Mouse (Mus musculus) MEL (cell line): Measurements from ENCODE around the gene Gm11444. TPM values are rescaled to one million over a fixed set of nuclear protein-coding genes. Genes with fewer than 3 reads are reported as not detected.

Source experiments
- DNase-seq: peaks from one replicate; pipeline ENCODE4 v3.0.0; 2011; ENCODE audit warnings: low read depth, low spot score
- H3K27ac ChIP-seq: 2 replicates; pipeline ENCODE4 v1.5.1; 2012; ENCODE audit warnings: low read depth, mild to moderate bottlenecking, control low read depth, low read length, moderate library complexity; ENCODE audit not compliant: control insufficient read depth
- H3K27me3 ChIP-seq, 2 experiments: fragments of 150-350 bp in 1 of 2; sonication (generic) in 1 of 2; 2 replicates each; pipeline ENCODE4 v1.6.1; 2012; ENCODE audit warnings: low read length in 2 of 2, mild to moderate bottlenecking in 2 of 2, improper control_type of control experiment in 1 of 2, moderate library complexity in 1 of 2; ENCODE audit not compliant: insufficient read depth in 2 of 2, control insufficient read depth in 1 of 2
- H3K36me3 ChIP-seq, 2 experiments: 2 replicates each; pipeline ENCODE4 v1.6.1; 2012 to 2014; ENCODE audit warnings: low read length in 2 of 2, improper control_type of control experiment in 1 of 2, inconsistent platforms in 1 of 2, mild to moderate bottlenecking in 1 of 2; ENCODE audit not compliant: insufficient read depth in 2 of 2, control insufficient read depth in 1 of 2
- H3K4me1 ChIP-seq, 2 experiments: fragments of 150-350 bp in 1 of 2; sonication (generic) in 1 of 2; 2 replicates each; pipeline ENCODE4 v1.6.1; 2012; ENCODE audit warnings: low read length in 2 of 2, improper control_type of control experiment in 1 of 2, mild to moderate bottlenecking in 1 of 2; ENCODE audit not compliant: insufficient read depth in 2 of 2, control insufficient read depth in 1 of 2
- H3K4me3 ChIP-seq, 2 experiments: fragments of 150-350 bp in 1 of 2; sonication (generic) in 1 of 2; 2 replicates each; pipeline ENCODE4 v1.5.1; 2012; ENCODE audit warnings: low read depth in 2 of 2, low read length in 2 of 2, mild to moderate bottlenecking in 2 of 2, moderate library complexity in 2 of 2, control low read depth in 1 of 2, improper control_type of control experiment in 1 of 2; ENCODE audit not compliant: control insufficient read depth in 1 of 2, insufficient read depth in 1 of 2
- H3K79me2 ChIP-seq: 2 replicates; pipeline ENCODE4 v1.6.1; 2012; ENCODE audit warnings: mild to moderate bottlenecking, low read length, moderate library complexity; ENCODE audit not compliant: control insufficient read depth, poor library complexity, insufficient read depth
- H3K9ac ChIP-seq: 2 replicates; pipeline ENCODE4 v1.6.1; 2012; ENCODE audit warnings: low read depth, mild to moderate bottlenecking, control low read depth, low read length, moderate library complexity; ENCODE audit not compliant: control insufficient read depth, poor library complexity, severe bottlenecking
- H3K9me3 ChIP-seq: fragments of 150-350 bp; sonication (generic); replicated peaks from 2 replicates; pipeline ENCODE4 v1.6.1; 2012; ENCODE audit warnings: mild to moderate bottlenecking, low read length, improper control_type of control experiment, moderate library complexity; ENCODE audit not compliant: insufficient read depth
- BHLHE40 ChIP-seq: IDR thresholded peaks from 2 replicates; pipeline ENCODE4 v1.6.1; 2012; ENCODE audit warnings: low read depth, mild to moderate bottlenecking, inconsistent platforms, low read length, improper control_type of control experiment, borderline replicate concordance
- CHD1 ChIP-seq: IDR thresholded peaks from 2 replicates; pipeline ENCODE4 v1.6.1; 2012; ENCODE audit warnings: low read depth, mild to moderate bottlenecking, inconsistent platforms, low read length, improper control_type of control experiment
- CTCF ChIP-seq, 3 experiments: IDR thresholded peaks in 2 of 3; conservative IDR thresholded peaks in 1 of 3; 2 replicates each; pipeline ENCODE4 v1.5.1; 2011 to 2012; ENCODE audit warnings: low read length in 3 of 3, low read depth in 2 of 3, mild to moderate bottlenecking in 2 of 3, improper control_type of control experiment in 1 of 3, inconsistent platforms in 1 of 3, mixed read lengths in 1 of 3, moderate library complexity in 1 of 3; ENCODE audit not compliant: control insufficient read depth in 1 of 3, insufficient read depth in 1 of 3, poor library complexity in 1 of 3, severe bottlenecking in 1 of 3
- E2F4 ChIP-seq: IDR thresholded peaks from 2 replicates; pipeline ENCODE4 v1.6.1; 2011; ENCODE audit warnings: low read depth, low read length, improper control_type of control experiment, borderline replicate concordance
- ELF1 ChIP-seq: IDR thresholded peaks from 2 replicates; pipeline ENCODE4 v1.6.1; 2014; ENCODE audit warnings: low read depth, mild to moderate bottlenecking, inconsistent platforms, low read length, improper control_type of control experiment, moderate library complexity
- ETS1 ChIP-seq: IDR thresholded peaks from 2 replicates; pipeline ENCODE4 v1.6.1; 2012; ENCODE audit warnings: low read depth, mild to moderate bottlenecking, inconsistent platforms, low read length, improper control_type of control experiment, moderate library complexity
- GATA1 ChIP-seq: IDR thresholded peaks from 2 replicates; pipeline ENCODE4 v1.6.1; 2011; ENCODE audit warnings: low read depth, low read length, improper control_type of control experiment
- HCFC1 ChIP-seq: IDR thresholded peaks from 2 replicates; pipeline ENCODE4 v1.6.1; 2012; ENCODE audit warnings: low read depth, mild to moderate bottlenecking, inconsistent platforms, low read length, improper control_type of control experiment, moderate library complexity
- JUND ChIP-seq: IDR thresholded peaks from 2 replicates; pipeline ENCODE4 v1.6.1; 2011; ENCODE audit warnings: low read depth, mild to moderate bottlenecking, improper control_type of control experiment, low read length
- MAX ChIP-seq: IDR thresholded peaks from 2 replicates; pipeline ENCODE4 v1.6.1; 2011; ENCODE audit warnings: low read length, improper control_type of control experiment
- MAZ ChIP-seq: IDR thresholded peaks from 2 replicates; pipeline ENCODE4 v1.6.1; 2012; ENCODE audit warnings: low read depth, mild to moderate bottlenecking, inconsistent platforms, low read length, improper control_type of control experiment
- MXI1 ChIP-seq: IDR thresholded peaks from 2 replicates; pipeline ENCODE4 v1.6.1; 2011; ENCODE audit warnings: mild to moderate bottlenecking, low read depth, low read length, improper control_type of control experiment
- MYB ChIP-seq: IDR thresholded peaks from 2 replicates; pipeline ENCODE4 v1.6.1; 2011; ENCODE audit warnings: mild to moderate bottlenecking, low read depth, low read length, improper control_type of control experiment
- MYC ChIP-seq: IDR thresholded peaks from 2 replicates; pipeline ENCODE4 v1.6.1; 2011; ENCODE audit warnings: low read depth, mild to moderate bottlenecking, low read length, improper control_type of control experiment, moderate library complexity
- NELFE ChIP-seq: IDR thresholded peaks from 2 replicates; pipeline ENCODE4 v1.6.1; 2011; ENCODE audit warnings: low read depth, low read length, improper control_type of control experiment
- POLR2A ChIP-seq, 2 experiments: IDR thresholded peaks; 2 replicates each; pipeline ENCODE4 v1.6.1; 2011 to 2012; ENCODE audit warnings: low read length in 2 of 2, mild to moderate bottlenecking in 2 of 2, control low read depth in 1 of 2, improper control_type of control experiment in 1 of 2, low read depth in 1 of 2, moderate library complexity in 1 of 2; ENCODE audit not compliant: control insufficient read depth in 1 of 2, insufficient read depth in 1 of 2, poor library complexity in 1 of 2
- POLR2AphosphoS2 ChIP-seq: IDR thresholded peaks from 2 replicates; pipeline ENCODE4 v1.6.1; 2011; ENCODE audit warnings: low read length, improper control_type of control experiment
- POLR2AphosphoS5 ChIP-seq: IDR thresholded peaks from 2 replicates; pipeline ENCODE4 v1.6.1; 2012; ENCODE audit warnings: low read depth, borderline replicate concordance, mild to moderate bottlenecking, inconsistent platforms, low read length, moderate library complexity, mixed read lengths
- SIN3A ChIP-seq: IDR thresholded peaks from 2 replicates; pipeline ENCODE4 v1.6.1; 2012; ENCODE audit warnings: low read length, improper control_type of control experiment, inconsistent platforms
- TAL1 ChIP-seq: IDR thresholded peaks from 2 replicates; pipeline ENCODE4 v1.6.1; 2012; ENCODE audit warnings: mild to moderate bottlenecking, inconsistent platforms, low read length, moderate library complexity, mixed read lengths
- TBP ChIP-seq: IDR thresholded peaks from 2 replicates; pipeline ENCODE4 v1.8.0; 2011; ENCODE audit warnings: low read depth, low read length, improper control_type of control experiment
- USF1 ChIP-seq: IDR thresholded peaks from 2 replicates; pipeline ENCODE4 v1.6.1; 2014; ENCODE audit warnings: low read depth, mild to moderate bottlenecking, inconsistent platforms, low read length, improper control_type of control experiment, moderate library complexity
- USF2 ChIP-seq, 2 experiments: IDR thresholded peaks; 2 replicates each; pipeline ENCODE4 v1.6.1; 2011 to 2012; ENCODE audit warnings: improper control_type of control experiment in 2 of 2, low read length in 2 of 2, borderline replicate concordance in 1 of 2, inconsistent platforms in 1 of 2, low read depth in 1 of 2, mild to moderate bottlenecking in 1 of 2; ENCODE audit not compliant: insufficient read depth in 1 of 2
- ZC3H11A ChIP-seq: IDR thresholded peaks from 2 replicates; pipeline ENCODE4 v1.6.1; 2012; ENCODE audit warnings: low read depth, mild to moderate bottlenecking, inconsistent platforms, low read length, improper control_type of control experiment
- ZKSCAN1 ChIP-seq: IDR thresholded peaks from 2 replicates; pipeline ENCODE4 v1.6.1; 2012; ENCODE audit warnings: low read depth, mild to moderate bottlenecking, inconsistent platforms, low read length, improper control_type of control experiment, moderate library complexity
- ZMIZ1 ChIP-seq: IDR thresholded peaks from 2 replicates; pipeline ENCODE4 v1.6.1; 2012; ENCODE audit warnings: low read depth, mild to moderate bottlenecking, inconsistent platforms, low read length, improper control_type of control experiment, moderate library complexity
- ZNF384 ChIP-seq: IDR thresholded peaks from 2 replicates; pipeline ENCODE4 v1.6.1; 2012; ENCODE audit warnings: low read depth, mild to moderate bottlenecking, inconsistent platforms, low read length, improper control_type of control experiment
- polyA plus RNA-seq, 2 experiments: library from polyadenylated mRNA; stranded (reverse) in 1 of 2; unstranded in 1 of 2; fragments of >175 nt in 1 of 2; fragments of >200 nt in 1 of 2; gene quantifications; 2 replicates each; pipeline versions ENCODE4 v1.2.1 to v1.2.4; 2012; ENCODE audit warnings: low replicate concordance in 2 of 2, low read depth in 1 of 2; ENCODE audit not compliant: insufficient read length in 2 of 2, insufficient read depth in 1 of 2, missing spikeins in 1 of 2
- total RNA-seq: library from RNA; depleted of rRNA; stranded (reverse); fragments of 300-350 nt; gene quantifications from 2 replicates; pipeline ENCODE4 v1.2.3, GENCODE M21; 2012

The Gm11444 gene
- total and polyA plus RNA-seq, 3 experiments = 0.21 TPM; not detected in 2

- Histone ChIP-seq H3K27ac (no peak within 1 kb of the TSS), H3K36me3 (no peaks in the 10 kb centered on the region), H3K9me3 (no peaks in the 10 kb centered on the region), H3K4me1 (no peaks in the 10 kb centered on the region), H3K79me2 (no peaks in the 10 kb centered on the region), H3K27me3 (peaks cover 1 to 6% of the 10 kb centered on the region in 2 experiments; a peak in 2 of 4 replicates), H3K4me3 (no peak within 1 kb of the TSS), H3K9ac (no peak within 1 kb of the TSS)
- DNase-seq = no peak
- TF ChIP-seq JUND (no peak), ZC3H11A (no peak), CHD1 (no peak), ZMIZ1 (no peak), POLR2A (IDR thresholded peaks at IDR 0.05; ENCODE audit: control insufficient read depth in 1 of 2, insufficient read depth in 1 of 2, low read depth in 1 of 2, low read length in 2 of 2, poor library complexity in 1 of 2) (no peak), MYC (no peak), MXI1 (no peak), GATA1 (no peak), TBP (no peak), MAZ (no peak), SIN3A (no peak), BHLHE40 (no peak), USF2 (IDR thresholded peaks at IDR 0.05; ENCODE audit: borderline replicate concordance in 1 of 2, insufficient read depth in 1 of 2, low read depth in 1 of 2, low read length in 2 of 2) (no peak), MYB (no peak), TAL1 (no peak), POLR2AphosphoS2 (no peak)
Observed at GRCm38 (mm10) chr11:85885665-85886428, 35.7 kb upstream of the Gm11444 start, which contains the start of gene Tbx4. Tbx4 (plus strand) TSS chr11:85886422.

- no peaks in the 10 kb centered on the region for H3K9me3 ChIP-seq
- no peaks in the 10 kb centered on the region for H3K36me3 ChIP-seq
- no peak overlapping the region for H3K4me3 ChIP-seq
- H3K27ac ChIP-seq = no peak overlapping the region
- H3K27me3 ChIP-seq = peaks cover 1 to 6% of the 10 kb centered on the region in 2 experiments; a peak in 2 of 4 replicates
- no peak for TF ChIP-seq ZNF384
- TF ChIP-seq HCFC1 = no peak
- TF ChIP-seq ZKSCAN1 = no peak
- TF ChIP-seq CHD1 = no peak
- no peak for TF ChIP-seq POLR2A (IDR thresholded peaks at IDR 0.05; ENCODE audit: control insufficient read depth in 1 of 2, insufficient read depth in 1 of 2, low read depth in 1 of 2, low read length in 2 of 2, poor library complexity in 1 of 2)
- TF ChIP-seq MAX = no peak
- no peak for TF ChIP-seq ELF1
- no peak for TF ChIP-seq NELFE
- TF ChIP-seq MXI1 = no peak
- no peak for TF ChIP-seq ETS1
- TF ChIP-seq POLR2AphosphoS5 = no peak
- TF ChIP-seq CTCF (IDR thresholded peaks at IDR 0.05 in 2 of 3, conservative IDR thresholded peaks at IDR 0.05 in 1 of 3; ENCODE audit: control insufficient read depth in 1 of 3, insufficient read depth in 1 of 3, low read depth in 2 of 3, low read length in 3 of 3, poor library complexity in 1 of 3, severe bottlenecking in 1 of 3) = no peak
- no peak for TF ChIP-seq TAL1
- TF ChIP-seq E2F4 = no peak
- no peak for TF ChIP-seq BHLHE40
- TF ChIP-seq USF1 = no peak
- TF ChIP-seq MYB = no peak
- TF ChIP-seq, all 39 proteins: peak for 0
- Histone ChIP-seq H3K9ac (no peak overlapping the region), H3K4me1 (no peaks in the 10 kb centered on the region), H3K79me2 (no peaks in the 10 kb centered on the region)
- no peak for DNase-seq
Observed at GRCm38 (mm10) chr11:85884498-85884897, 34.4 kb upstream of the Gm11444 start.
